Mouse (Mus musculus) liver, postnatal 0 days (tissue): ENCODE results near the gene Ipo9. TPM values are rescaled to one million over a fixed set of nuclear protein-coding genes. Genes with fewer than 3 reads are reported as not detected.
"Not testable (repeated sequence)": the region's sequence is repeated elsewhere in the genome, so short reads cannot be mapped to it uniquely, and the experiment has no call there.

Experiments used
- ATAC-seq: fragments of 200-750 bp; cut with Nextera tagmentation; 2 replicates; pipeline ENCODE4 v1.8.0; 2017; ENCODE audit warnings: mild to moderate bottlenecking, moderate library complexity
- DNase-seq: peaks from one replicate; pipeline ENCODE4 v3.0.0-alpha.2; 2016
- H3K27ac ChIP-seq: fragments of 300-500 bp; sonication (generic); 2 replicates; pipeline ENCODE4 v1.5.1; 2014; ENCODE audit warnings: antibody characterized with exemption, moderate library complexity, mild to moderate bottlenecking, low read depth
- H3K27me3 ChIP-seq: fragments of 300-500 bp; sonication (generic); 2 replicates; pipeline ENCODE4 v1.6.1; 2014; ENCODE audit warnings: low read length, control low read depth, mixed read lengths; ENCODE audit not compliant: insufficient read depth
- H3K36me3 ChIP-seq: fragments of 300-500 bp; sonication (generic); replicated peaks from 2 replicates; pipeline ENCODE4 v1.6.1; 2014; ENCODE audit warnings: mild to moderate bottlenecking, control low read depth, low read length, moderate library complexity, mixed read lengths; ENCODE audit not compliant: insufficient read depth
- H3K4me1 ChIP-seq: fragments of 300-500 bp; sonication (generic); 2 replicates; pipeline ENCODE4 v1.6.1; 2014; ENCODE audit warnings: antibody characterized with exemption, mild to moderate bottlenecking, control low read depth; ENCODE audit not compliant: insufficient read depth
- H3K4me2 ChIP-seq: fragments of 300-500 bp; sonication (generic); 2 replicates; pipeline ENCODE4 v1.6.1; 2014; ENCODE audit warnings: low read depth, mild to moderate bottlenecking, low read length, moderate library complexity, mixed read lengths
- H3K4me3 ChIP-seq: fragments of 300-500 bp; sonication (generic); 2 replicates; pipeline ENCODE4 v1.5.1; 2014; ENCODE audit warnings: low read depth, low read length
- H3K9ac ChIP-seq: fragments of 300-500 bp; sonication (generic); replicated peaks from 2 replicates; pipeline ENCODE4 v1.6.1; 2014; ENCODE audit warnings: mild to moderate bottlenecking, moderate library complexity
- H3K9me3 ChIP-seq: fragments of 300-500 bp; sonication (generic); 2 replicates; pipeline ENCODE4 v1.6.1; 2016; ENCODE audit warnings: mild to moderate bottlenecking, control low read depth, low read length, mixed read lengths
- CTCF ChIP-seq: sonication (generic); IDR thresholded peaks from 2 replicates; pipeline ENCODE4 v1.5.1; 2016; ENCODE audit warnings: antibody characterized with exemption, low read depth
- EP300 ChIP-seq: IDR thresholded peaks from 2 replicates; pipeline ENCODE4 v1.6.1; 2016; ENCODE audit warnings: antibody characterized with exemption, low read depth, mild to moderate bottlenecking
- WGBS: fragments of 180-500 bp; shearing (Covaris S2); extraction: QIAGEN DNeasy Blood & Tissue Kit; methylation state at CpG from one replicate; pipeline ENCODE4 v1.1.7; 2014; ENCODE audit not compliant: insufficient replicate concordance; 5-methylcytosine and 5-hydroxymethylcytosine counted together
- polyA plus RNA-seq: library from polyadenylated mRNA; unstranded; fragments of >200 nt; fragmentation: Nextera tagmentation; extraction: Ambion mirVana; gene quantifications from 2 replicates; pipeline ENCODE4 v1.2.1, GENCODE M21; 2015

The Ipo9 gene
- polyA plus RNA-seq, 1 experiment from 2014 or later: 12.1 TPM

- ATAC-seq: no peak
Measured at GRCm38 (mm10) chr1:135399466-135399865, 30.8 kb downstream of the Ipo9 start.

GRCm38 (mm10) chr1:135385161-135385560, 45.1 kb downstream of the Ipo9 start:
- no peak overlapping the region for H3K4me2 ChIP-seq
- TF ChIP-seq EP300: no peak
- no peak for TF ChIP-seq CTCF
- no peak overlapping the region for H3K4me3 ChIP-seq
- H3K9ac ChIP-seq: no peak overlapping the region
- no peaks in the 10 kb centered on the region for H3K27me3 ChIP-seq
- H3K27ac ChIP-seq: no peak overlapping the region
- DNase-seq: no peak
- 84% methylated on average over 9 of the region's 9 CpGs for WGBS
- H3K4me1 ChIP-seq: no peaks in the 10 kb centered on the region
- ATAC-seq: no peak
- no peaks in the 10 kb centered on the region for H3K9me3 ChIP-seq
- H3K36me3 ChIP-seq: peaks cover 70% of the 10 kb centered on the region

More at GRCm38 (mm10) chr1:135399466-135399865, 30.8 kb downstream of the Ipo9 start:
- peaks cover 50% of the 10 kb centered on the region for H3K36me3 ChIP-seq
- no peak overlapping the region for H3K4me2 ChIP-seq
- H3K4me1 ChIP-seq: no peaks in the 10 kb centered on the region
- H3K9ac ChIP-seq: no peak overlapping the region
- DNase-seq: no peak
- no peaks in the 10 kb centered on the region for H3K27me3 ChIP-seq
- H3K4me3 ChIP-seq: no peak overlapping the region
- no peak overlapping the region for H3K27ac ChIP-seq
- TF ChIP-seq EP300 (no peak), CTCF (no peak)
- no peaks in the 10 kb centered on the region for H3K9me3 ChIP-seq
- whole genome bisulfite sequencing: 82% methylated on average over 5 of the region's 5 CpGs

- H3K27me3 ChIP-seq: no peaks in the 10 kb centered on the region
- no peak overlapping the region for H3K4me2 ChIP-seq
- no peak overlapping the region for H3K27ac ChIP-seq
- no peak overlapping the region for H3K4me3 ChIP-seq
- H3K36me3 ChIP-seq: peaks cover 63% of the 10 kb centered on the region
- 91% methylated on average over 5 of the region's 5 CpGs for WGBS
- H3K4me1 ChIP-seq: no peaks in the 10 kb centered on the region
- DNase-seq (no peak), ATAC-seq (no peak)
- TF ChIP-seq EP300 (no peak), CTCF (no peak)
- H3K9ac ChIP-seq: no peak overlapping the region
- H3K9me3 ChIP-seq: no peaks in the 10 kb centered on the region
Measured at GRCm38 (mm10) chr1:135384171-135384570, 46.1 kb downstream of the Ipo9 start.

GRCm38 (mm10) chr1:135381560-135381959, 48.7 kb downstream of the Ipo9 start:
- not testable (repeated sequence) for H3K27ac ChIP-seq, H3K4me1 ChIP-seq, H3K4me2 ChIP-seq, H3K9ac ChIP-seq, DNase-seq, H3K4me3 ChIP-seq, H3K9me3 ChIP-seq, ATAC-seq, H3K27me3 ChIP-seq
- H3K36me3 ChIP-seq: peaks cover 38% of the 10 kb centered on the region
- 58% methylated on average over 6 of the region's 6 CpGs for WGBS
- TF ChIP-seq CTCF: peak; percentile 57

- DNase-seq (no peak), ATAC-seq (no peak)
- no peak overlapping the region for H3K27ac ChIP-seq
- TF ChIP-seq EP300: no peak
- TF ChIP-seq CTCF: no peak
- H3K4me1 ChIP-seq: no peaks in the 10 kb centered on the region
- H3K9me3 ChIP-seq: no peaks in the 10 kb centered on the region
- 82% methylated on average over 15 of the region's 15 CpGs for WGBS
- no peak overlapping the region for H3K9ac ChIP-seq
- no peak overlapping the region for H3K4me3 ChIP-seq
- peaks cover 26% of the 10 kb centered on the region for H3K36me3 ChIP-seq
- no peaks in the 10 kb centered on the region for H3K27me3 ChIP-seq
- no peak overlapping the region for H3K4me2 ChIP-seq
Measured at GRCm38 (mm10) chr1:135380071-135380991, 50.0 kb downstream of the Ipo9 start.

GRCm38 (mm10) chr1:135379048-135379447, 51.3 kb downstream of the Ipo9 start:
- no peak for TF ChIP-seq CTCF
- TF ChIP-seq EP300: no peak
- H3K27me3 ChIP-seq: peaks cover 7% of the 10 kb centered on the region; the same call in 1 of the 2 replicates
- no peak for ATAC-seq
- peaks cover 13% of the 10 kb centered on the region for H3K36me3 ChIP-seq
- DNase-seq: no peak
- peaks cover 8% of the 10 kb centered on the region for H3K4me1 ChIP-seq
- H3K4me3 ChIP-seq: no peak overlapping the region
- H3K4me2 ChIP-seq: no peak overlapping the region
- no peaks in the 10 kb centered on the region for H3K9me3 ChIP-seq
- no peak overlapping the region for H3K9ac ChIP-seq
- no peak overlapping the region for H3K27ac ChIP-seq
- WGBS: 38% methylated on average over 2 of the region's 2 CpGs
